Mouse (Mus musculus): ENCODE results near the gene Spata31d1b. TPM values are rescaled to one million over a fixed set of nuclear protein-coding genes. Genes with fewer than 3 reads are reported as not detected.
A peak's percentile ranks its signal among the peaks of the same experiment; 100 is the strongest.

The Spata31d1b gene
- total RNA-seq, 1 experiment from 2014 or later, result not detected

- no peak for DNase-seq
Observed at GRCm38 (mm10) chr13:59750310-59750709, 38.2 kb downstream of the Spata31d1b start.

- no peak for DNase-seq
Observed at GRCm38 (mm10) chr13:59756906-59757305, 44.8 kb downstream of the Spata31d1b start.

GRCm38 (mm10) chr13:59762791-59763190 lies 50.7 kb downstream of the Spata31d1b start:
- DNase-seq, result no peak

- peak; percentile 41 for DNase-seq
Observed at GRCm38 (mm10) chr13:59766786-59767515, 54.9 kb downstream of the Spata31d1b start.

GRCm38 (mm10) chr13:59768531-59768930 lies 56.4 kb downstream of the Spata31d1b start:
- DNase-seq, result peak; percentile 14

Other genes starting within 250 kb of the Spata31d1b start
- 29.6 and 32.2 TPM in 2 replicates for gene Agtpbp1, start 127.1 kb upstream of the Spata31d1b start, total RNA-seq (2021)
- 58.4 and 60.0 TPM in 2 replicates for gene Naa35, start 127.0 kb upstream of the Spata31d1b start, total RNA-seq (2021)
- 10.7 and 13.7 TPM in 2 replicates for gene Golm1, start 36.5 kb upstream of the Spata31d1b start, total RNA-seq (2021)
- gene 4921517D22Rik, start 18.2 kb upstream of the Spata31d1b start, total RNA-seq (2021), result not detected in 2 replicates
- gene Spata31d1a, start 2.0 kb upstream of the Spata31d1b start, total RNA-seq (2021), result not detected in 2 replicates
- gene Spata31d1d, start 19.5 kb downstream of the Spata31d1b start, total RNA-seq (2021), result not detected in 2 replicates
- gene 1700014D04Rik, start 34.5 kb downstream of the Spata31d1b start, total RNA-seq (2021), result not detected in 2 replicates
- gene Isca1, start 57.5 kb downstream of the Spata31d1b start, total RNA-seq (2021), result 136 and 140 TPM in 2 replicates
- not detected in 2 replicates for gene Gm49354, start 70.0 kb downstream of the Spata31d1b start, total RNA-seq (2021)
- gene Tut7, start 110.9 kb downstream of the Spata31d1b start, total RNA-seq (2021), result 67.8 and 79.4 TPM in 2 replicates

All from adrenal gland, postnatal 14 days (tissue).